Mouse (Mus musculus) kidney, postnatal 25 days (tissue): Measurements from ENCODE around the gene Msantd2.

Experiments
- DNase-seq, 2 experiments: peaks; one replicate each; pipeline ENCODE4 v3.0.0; 2021; ENCODE audit warnings: mixed read lengths in 2 of 2

Gene Msantd2

DNA sequence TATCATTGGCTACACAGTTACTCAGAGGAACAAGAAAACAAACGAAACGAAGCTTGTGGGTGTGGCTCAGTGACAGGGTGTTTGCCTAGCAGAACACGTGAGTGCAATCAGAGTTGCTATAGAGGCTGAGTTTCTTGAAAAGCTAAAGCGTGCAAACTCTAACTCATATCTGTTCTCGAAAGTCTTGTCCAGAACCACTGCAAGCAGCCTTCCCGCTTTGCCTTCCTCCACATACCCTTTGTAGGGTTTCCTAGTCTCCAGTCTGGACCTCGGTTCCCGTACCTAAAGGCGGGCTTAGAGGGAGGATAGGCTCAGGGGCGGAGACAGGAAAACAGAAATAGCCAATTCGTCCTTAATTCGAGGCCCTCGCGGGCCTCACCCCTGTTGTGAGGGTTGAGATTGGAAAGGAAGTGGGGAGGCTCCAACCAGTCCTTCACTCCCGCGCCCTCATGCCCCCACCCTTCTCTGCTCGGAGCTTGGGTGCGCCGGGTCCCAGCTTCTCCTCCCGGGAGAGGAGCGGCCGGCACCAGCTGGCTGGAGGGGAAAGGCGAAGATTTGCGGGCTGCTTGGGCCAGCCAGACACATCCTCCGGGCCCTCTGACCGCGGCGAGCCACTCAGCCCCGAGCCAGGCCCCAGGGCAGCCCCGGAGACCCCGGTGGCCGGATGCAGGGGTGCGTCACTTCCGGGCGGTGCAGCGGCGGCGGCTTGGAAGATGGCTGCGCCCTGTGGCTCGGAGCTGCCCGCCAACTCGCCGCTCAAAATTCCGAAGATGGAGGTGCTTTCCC, at the start of gene Msantd2:
TSS of gene Msantd2 (plus strand) at position 709 of the 786 bp plus-strand sequence.
- peak; percentile 90 to 95 for DNase-seq

DNA sequence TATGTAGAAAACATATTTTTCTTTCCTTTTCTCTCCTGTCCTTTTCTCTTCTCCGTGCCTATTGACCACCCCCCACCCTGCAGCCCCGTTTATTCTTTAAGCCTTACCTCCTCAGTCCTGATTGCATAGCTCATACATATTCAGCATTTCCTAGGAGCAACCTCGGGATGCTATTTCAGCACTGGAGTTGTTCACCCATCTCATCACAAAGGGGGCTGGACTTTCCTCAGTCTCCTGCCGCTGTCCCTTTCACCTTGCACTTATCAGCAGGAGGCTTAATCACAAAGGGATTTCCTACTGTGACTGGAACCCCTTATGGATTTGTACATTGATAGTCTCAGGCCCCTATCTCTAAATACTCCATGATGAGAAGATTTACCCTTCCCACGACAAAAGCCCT, 36.7 kb upstream of the Msantd2 start:
- DNase-seq, result no peak

DNA sequence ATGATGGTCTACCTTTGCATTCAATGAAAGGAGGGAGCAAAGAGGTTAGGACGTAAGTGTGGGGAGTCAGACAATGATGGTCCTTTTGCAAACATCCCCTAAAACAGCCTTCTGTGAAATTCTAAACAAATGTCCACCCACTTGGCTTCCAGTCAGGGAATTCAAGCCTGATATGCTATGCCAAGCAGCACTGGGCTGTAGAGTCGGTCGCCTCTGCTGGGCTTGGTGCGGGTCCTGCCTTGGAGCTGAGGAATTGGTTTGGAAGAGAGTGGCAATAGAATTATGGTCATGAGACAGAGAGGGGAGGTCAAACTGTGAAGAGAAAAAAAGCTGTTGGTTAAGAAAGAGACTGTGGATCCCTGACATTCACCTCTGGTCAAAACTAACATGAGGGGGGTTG, 35.8 kb upstream of the Msantd2 start:
- DNase-seq, result no peak

DNA sequence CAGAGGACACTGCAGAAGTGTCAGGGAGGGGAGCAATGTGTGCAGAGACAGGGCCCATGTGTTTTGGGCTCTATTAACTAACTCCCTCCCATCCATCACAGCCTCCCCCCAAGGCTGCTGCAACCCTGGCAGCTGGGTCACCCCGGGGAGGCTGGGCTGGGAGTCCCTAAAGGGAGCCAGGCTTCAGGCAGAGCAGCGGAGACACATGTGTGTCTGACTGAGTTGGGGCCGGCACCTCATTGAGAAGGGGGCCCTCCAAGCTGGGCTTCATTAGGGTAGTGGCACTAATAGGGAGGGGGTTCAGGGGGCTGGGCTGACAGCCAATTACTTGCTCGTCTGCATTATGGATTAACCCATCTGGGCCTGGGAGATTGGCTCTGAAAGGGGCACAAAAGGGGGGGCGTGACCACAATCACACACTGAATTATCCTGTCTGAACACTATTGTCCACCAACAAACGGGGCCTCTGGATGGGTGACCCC, 35.1 kb upstream of the Msantd2 start:
- DNase-seq, result no peak

DNA sequence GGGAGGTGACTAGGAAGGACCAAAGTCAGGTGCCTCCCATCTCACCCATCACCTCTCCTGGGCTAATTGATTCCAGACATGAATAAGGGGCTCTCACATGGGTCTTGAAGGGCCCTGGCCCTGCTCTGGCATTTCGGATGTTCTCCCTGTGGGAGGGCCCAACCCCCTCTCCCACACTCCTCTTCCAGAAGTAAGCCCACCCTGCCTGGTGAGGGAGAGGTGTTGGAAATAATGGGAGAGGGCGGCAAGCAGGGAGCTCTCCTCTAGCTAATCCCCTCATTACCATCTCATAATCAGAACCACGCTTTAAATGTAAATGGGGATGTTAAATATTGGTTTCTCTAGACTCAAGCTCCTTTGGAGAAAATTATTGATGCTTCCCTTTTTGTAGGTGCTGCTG, 34.1 kb upstream of the Msantd2 start:
- no peak for DNase-seq

DNA sequence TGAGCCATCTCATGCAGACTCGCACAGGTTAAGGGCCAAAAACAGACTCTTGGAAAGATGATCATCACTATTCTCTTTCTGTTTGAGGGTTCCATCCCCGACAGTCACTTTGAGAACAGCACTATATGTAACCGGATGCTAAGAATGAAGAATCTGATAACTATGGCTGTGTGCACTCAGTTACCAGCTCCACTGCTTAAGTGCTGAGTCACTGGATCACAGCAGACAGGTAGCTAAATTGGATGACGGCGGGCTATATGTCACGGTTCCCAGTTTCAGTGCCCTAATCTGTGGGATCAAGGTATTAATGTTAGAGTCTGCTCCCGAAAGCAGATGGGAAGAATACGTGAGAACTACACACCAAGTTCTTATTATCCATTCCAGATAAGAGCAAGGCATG, 33.3 kb upstream of the Msantd2 start:
- no peak for DNase-seq

DNA sequence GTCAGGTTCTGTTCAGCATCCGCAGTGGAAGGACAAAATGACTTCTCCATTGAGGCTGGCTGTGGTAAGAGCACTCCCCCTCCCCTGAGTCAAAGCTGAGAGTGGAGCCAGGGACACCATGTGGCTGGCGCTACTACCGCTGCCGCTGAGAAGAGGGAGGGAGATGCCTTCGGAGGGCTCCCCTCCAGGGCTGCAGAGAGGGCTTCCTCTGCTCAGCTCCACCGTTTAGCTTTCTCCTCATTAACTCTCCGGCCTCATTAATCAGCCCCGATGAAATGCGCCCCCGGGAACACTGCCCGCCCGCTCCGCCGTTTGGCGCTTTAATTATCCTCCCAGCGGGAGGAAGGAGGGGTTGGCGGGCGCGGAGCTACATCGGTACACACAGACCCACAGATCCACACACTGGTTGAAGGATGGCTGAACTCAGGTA, 32.6 kb upstream of the Msantd2 start:
- DNase-seq, result no peak

DNA sequence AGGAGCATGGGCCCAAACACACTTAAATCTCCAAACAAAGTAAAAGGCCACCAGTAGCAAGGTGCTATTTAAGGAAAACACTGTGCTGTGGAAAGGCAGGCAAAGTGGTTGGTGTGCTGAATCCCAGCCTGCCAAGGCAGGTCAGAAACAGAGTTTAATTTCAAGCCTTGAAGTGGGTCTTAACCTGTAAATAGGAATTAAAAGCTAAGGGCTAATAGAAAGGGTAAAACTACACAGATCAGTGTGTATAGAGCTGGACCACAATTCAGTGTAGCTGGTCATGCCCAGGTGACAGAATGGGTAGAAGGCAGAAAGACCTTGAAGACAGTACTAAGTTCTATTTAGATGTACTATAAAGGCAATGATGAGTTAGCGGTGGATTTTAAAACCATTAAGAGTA, 32.0 kb upstream of the Msantd2 start:
- no peak for DNase-seq

DNA sequence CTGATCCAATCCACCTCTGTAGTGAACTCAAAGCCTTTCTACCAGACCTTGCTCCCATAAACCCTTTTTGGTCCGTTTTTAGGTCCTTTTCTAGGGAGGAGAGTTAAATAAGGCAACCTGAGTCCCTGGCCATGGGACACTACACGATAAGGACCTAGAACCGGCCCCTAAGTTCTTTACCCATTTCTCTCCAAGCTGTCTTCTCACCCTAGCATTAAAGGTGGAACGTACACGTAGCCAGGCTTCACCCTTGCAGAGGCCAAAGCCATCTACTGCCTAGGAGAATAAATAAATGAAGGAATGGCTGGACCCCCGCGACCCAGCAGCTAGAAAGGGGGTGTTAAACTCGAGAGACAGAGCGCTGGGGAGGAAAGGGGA, 29.5 kb upstream of the Msantd2 start:
- no peak for DNase-seq

DNA sequence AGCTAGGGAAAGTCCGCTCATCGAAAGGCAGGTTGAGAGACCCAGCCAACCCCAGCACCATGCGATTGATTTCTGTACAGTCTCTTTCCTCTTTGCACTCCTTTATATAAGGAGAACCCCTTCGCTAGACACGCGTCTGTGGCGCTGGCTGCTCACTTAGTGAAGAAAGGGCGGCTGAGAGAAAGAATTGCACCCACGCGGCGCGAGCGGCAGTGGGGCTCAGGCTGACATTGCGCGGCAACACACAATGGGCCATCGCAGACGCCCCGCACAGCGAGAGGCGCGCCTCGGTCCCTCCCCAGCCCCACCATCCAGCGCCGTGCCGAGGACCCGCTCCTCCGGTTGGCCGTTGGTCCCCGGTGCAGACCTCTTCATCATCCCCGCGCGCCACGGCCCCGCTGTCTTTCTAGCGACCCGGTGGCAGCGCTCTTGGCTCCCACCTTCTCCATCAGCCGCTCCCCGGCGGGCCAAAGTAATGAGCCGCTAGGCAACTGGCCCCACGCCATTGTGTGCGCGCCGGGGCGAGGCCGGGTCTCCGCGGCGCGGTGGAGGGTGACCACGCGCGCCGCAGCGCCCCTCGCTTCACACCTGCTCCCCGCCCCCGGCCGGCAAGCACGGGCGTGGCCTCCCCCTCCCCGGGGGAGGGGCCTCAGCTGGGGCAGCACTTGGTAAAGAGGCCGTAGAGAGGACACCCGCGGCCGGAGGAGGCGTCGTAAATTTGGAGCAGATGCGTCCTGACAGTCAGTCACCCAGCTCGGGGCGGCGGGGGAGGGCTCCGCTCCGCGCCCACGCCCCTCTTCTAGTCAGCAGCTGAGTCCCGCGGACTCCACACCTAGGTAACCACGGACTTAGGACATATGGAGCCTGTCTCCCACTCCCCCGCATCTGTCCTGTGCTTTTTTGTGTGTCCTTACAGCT, 28.8 kb upstream of the Msantd2 start:
- DNase-seq, result peak; percentile 34 to 65

DNA sequence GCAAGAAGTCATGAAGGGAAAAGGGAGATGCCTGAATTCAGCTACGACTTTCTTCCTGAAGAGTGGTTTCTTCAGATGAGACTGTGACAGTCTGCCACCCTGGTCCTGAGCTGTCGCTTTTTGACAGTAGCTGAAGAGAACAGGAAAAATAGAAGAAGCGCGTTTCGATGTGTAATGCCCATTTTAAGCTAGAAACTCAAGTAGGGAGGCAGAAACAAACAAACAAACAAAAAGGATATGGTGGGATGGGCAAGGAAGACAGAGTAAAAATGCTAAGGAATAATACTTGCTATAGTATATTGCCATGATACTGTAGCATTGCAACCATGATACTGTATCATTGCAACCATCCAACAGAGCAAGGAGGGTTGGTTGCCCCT, 28.2 kb upstream of the Msantd2 start:
- no peak for DNase-seq

DNA sequence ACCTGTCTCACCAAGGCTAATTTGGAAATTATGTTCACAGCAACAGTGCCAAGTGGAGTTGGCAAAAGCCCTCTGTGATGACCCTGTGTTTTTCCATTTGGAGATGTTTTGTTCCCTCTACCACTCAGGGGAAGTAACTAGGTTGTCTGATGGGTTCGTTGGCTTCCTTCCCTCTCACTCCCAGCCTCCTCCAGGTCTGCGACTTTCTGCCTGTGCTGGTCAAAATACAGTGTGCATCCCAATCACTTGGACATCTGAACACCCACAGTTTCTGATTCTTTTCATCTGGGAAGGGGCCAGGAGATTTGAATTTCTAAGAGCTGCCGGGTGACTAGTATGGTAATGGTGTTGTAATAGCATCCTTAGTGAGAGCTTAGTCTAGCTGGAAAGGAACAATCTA, 27.5 kb upstream of the Msantd2 start:
- DNase-seq, result no peak

DNA sequence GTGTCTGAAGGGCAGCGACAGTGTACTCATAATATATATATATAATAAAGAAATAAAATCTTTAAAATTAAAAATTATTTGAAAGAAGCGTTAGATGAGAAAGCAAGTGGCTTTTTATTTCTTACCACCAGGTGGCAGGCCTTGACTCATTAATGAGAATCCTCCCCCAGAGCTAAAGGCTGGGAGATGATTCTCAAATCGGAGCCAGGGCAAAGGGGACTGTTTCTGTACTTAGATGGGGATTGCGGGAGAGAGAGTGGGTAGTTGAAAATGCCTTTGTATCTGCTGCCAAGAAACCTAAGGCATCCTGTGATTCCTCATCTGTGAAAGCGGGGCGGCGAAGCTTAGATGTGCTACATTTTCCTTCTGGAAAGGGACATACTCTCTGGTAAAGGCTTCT, 26.4 kb upstream of the Msantd2 start:
- peak; percentile 50 to 79 for DNase-seq

DNA sequence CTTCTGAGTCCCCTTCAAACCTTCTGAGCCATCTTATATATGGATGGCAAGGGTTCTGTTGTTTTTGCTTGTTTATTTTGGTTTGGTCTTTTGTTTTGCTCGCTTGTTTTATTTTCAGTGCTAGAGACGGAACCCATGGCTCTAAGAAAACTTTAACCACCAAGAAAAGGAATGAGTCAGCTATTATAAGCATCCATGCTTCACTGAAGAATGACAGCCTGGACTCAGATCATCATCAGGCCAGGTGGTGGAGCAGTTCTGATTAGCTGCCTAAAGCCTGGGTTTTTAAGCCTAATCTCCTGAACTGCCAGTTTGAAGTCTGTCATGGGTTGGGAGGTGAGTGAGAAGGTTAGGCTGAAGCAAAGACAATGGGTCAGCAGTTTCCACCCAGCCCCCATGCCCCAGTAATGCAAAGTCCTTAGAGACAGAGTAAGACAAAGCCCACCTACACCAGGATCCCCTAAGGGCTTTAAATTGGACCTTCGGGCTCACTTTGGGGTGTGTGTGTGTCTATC, 15.5 kb upstream of the Msantd2 start:
- peak in 1 of 2 experiments; percentile 39 for DNase-seq

DNA sequence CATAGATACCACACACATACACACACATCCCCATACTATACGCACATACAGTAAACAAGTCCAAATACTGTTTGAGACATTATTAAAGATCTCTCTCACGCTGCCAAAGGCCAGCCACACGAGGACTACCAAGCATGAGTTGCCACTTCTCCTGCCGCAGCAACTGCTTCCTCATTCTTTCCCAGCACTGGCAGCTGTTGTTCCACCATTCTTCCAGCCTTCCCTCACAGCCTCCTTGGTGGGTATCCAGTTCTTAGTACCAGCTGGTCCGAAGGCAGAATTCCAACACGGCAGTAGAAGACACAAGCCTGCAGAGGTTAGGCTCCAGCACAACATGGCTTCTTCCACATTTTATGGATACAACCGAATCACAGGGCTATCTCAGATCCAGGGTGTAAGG, 14.2 kb upstream of the Msantd2 start:
- no peak for DNase-seq

DNA sequence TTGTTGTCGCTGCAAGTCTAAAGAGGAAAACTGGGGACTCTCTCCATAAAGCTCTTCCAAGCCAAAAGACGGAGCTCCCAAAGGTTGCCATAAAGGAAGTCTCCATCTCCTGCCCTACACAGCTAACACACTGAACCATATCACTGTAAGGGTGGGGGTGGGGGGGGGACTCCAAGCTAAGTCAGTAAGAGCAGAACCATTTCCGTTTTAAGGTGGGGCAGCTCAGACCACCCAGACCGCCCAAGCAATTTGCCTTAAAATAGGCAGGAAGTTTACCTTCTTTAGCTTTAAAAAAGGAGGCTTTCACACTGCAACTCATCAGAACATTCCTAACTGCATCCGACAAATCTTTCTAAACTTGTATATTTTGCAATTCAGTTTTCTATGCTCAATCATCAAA, 4.0 kb upstream of the Msantd2 start:
- no peak for DNase-seq

DNA sequence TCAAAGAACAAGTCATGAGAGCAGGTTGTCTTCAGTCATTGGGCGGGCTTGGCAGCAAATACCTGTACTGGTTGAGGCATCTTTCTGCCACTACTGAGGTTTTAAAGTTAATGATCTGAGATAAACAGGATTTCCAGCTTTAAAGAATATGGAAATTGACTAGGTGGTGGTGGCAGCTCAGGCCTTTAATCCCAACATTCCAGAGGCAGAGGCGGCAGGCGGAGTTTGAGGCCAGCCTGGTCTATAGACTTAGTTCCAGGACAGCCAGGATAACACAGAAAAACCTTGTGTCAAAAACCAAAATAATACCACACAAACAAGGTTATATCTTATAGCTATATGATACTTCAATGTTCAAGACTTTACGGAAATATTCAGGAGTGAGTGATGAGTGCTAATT, 1.1 kb upstream of the Msantd2 start:
- no peak for DNase-seq

DNA sequence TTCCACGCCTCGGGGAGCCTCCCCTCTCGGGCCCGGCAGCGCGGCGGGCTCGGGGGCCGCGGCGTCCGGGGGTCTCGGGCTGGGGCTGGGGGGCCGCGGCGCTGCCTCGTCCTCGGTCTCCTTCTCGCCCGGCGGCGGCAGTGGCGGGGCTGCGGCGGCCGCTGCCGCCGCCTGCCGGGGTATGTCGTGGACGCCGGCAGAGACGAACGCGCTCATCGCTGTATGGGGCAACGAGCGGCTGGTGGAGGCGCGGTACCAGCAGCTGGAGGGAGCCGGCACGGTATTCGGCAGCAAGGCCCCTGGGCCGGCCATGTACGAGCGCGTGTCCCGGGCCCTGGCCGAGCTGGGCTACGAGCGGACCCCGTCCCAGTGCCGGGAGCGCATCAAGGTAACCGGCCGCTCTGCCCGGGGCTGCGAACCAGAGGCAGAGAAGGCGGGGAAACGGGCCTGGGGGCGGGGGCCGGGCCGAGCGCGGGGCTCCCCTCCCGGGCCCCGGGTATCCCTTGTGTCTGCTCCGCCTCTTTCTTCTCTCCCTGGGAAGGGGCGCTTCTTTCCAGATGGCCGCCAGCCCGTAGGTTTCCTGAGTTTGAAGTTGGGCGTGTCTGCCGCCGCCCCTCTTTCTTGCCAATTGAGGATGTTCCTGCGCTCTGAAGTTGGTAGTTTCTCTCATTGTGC, 464 bp downstream of the Msantd2 start:
- DNase-seq, result peak; percentile 42 to 60

DNA sequence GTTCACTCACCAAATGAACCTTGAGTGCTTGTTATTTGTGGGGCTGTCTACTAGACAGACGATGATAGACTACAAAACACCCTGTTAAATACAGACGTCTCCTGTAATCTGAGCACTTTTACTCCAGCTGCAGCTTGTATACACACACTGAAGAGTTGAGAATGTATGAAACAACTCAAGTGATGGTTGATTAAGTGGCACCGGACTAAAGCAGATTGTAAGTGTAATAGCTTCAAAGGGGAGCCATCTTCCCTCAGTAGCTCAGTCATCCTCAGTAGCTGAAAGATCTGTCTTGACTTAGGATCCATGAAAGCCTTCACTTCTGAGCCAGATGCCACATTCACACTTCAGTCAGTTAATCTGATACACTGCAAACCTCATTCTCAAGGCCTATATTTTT, 6.6 kb downstream of the Msantd2 start:
- no peak for DNase-seq

DNA sequence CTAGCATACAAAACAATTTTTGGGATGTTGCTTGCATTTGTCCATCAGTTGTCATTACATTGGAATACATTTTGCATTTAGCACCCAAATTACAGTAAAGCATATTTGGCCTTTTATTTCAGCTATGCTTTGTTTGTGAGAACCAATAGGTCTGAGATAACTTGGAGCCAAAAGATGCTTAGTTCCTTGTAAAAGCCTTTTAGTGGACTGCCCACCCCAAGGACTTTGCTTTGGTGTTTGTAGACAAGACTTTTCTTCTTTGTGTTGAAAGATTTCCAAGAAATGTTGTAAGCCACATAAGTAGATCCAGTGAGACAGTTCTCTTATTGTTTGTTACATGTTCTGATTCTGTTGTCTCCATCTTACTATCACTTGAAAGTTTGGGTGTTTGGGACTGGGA, 7.2 kb downstream of the Msantd2 start:
- DNase-seq, result no peak

DNA sequence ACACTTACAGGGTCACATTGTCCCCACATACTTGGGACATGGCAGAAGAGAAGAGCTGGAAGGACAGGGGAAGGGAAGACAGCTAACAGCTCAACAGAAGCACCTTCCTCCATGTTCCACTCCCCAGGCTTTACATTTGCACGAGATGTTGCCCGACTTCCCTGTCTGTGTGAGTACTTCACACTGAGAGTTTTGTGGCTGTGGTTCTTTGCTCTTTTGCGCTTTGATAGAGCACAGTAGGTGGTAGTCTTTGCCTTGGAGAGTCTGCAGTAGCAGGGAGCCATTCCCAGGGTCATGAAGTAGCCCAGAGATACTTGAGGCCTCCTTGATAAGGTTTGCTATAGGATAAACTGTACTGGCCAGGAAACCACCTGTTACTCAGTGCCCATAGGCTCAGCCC, 11.1 kb downstream of the Msantd2 start:
- DNase-seq, result no peak

DNA sequence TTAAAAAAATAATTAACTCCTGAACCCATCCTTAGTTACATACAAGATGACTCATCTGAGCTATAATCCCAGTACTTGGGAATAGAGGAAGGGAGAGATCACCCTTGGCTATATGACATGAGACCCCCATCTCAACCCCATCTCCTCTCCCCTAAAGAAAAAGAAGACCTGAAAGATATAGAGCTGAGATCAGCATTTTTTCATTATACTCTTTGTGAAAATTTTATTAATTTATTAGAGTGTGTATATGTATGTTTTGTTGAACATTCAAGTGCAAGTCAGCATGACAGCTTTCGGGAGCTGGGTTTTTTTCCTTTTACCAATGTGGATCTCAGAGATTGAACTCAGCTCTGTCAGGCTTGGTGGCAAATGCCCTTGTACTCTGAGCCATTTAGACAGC, 12.1 kb downstream of the Msantd2 start:
- DNase-seq, result no peak

DNA sequence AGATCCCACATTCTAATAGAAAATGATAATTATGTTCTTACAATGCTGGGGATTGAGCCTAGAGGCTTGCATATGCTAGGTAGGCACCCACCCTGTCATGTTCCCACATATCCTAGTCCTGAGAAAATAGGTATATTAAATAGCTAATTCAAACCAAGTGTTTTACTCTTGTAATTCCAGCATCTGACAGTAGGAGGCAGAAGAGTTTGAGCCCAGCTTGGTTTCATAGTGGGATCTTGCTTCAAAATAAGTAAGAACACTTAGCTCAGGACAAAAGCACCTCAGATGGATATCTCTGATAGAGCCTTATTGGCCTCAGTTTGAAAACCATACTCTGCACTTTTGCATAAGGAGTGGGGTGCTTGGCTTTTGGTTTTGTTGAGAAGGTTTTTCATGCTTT, 15.2 kb downstream of the Msantd2 start:
- DNase-seq, result no peak
